Mouse (Mus musculus) limb, embryonic 14.5 days (tissue): ENCODE data around the gene Tmem132c. TPM values are rescaled to one million over a fixed set of nuclear protein-coding genes. Genes with fewer than 3 reads are reported as not detected.

Source experiments
- ATAC-seq: fragments of 200-750 bp; cut with Nextera tagmentation; 2 replicates; pipeline ENCODE4 v1.8.0; 2017; ENCODE audit warnings: low read depth, moderate number of reproducible peaks, moderate TSS enrichment; ENCODE audit not compliant: low FRiP score
- DNase-seq: peaks from one replicate; pipeline ENCODE4 v3.0.0-alpha.2; 2015; ENCODE audit warnings: low spot score
- H3K27ac ChIP-seq: fragments of 300-500 bp; sonication (generic); replicated peaks from 2 replicates; pipeline ENCODE4 v1.5.1; 2014; ENCODE audit warnings: low read depth, mild to moderate bottlenecking, low read length, moderate library complexity, mixed read lengths
- H3K27me3 ChIP-seq: fragments of 300-500 bp; sonication (generic); 2 replicates; pipeline ENCODE4 v1.6.1; 2014; ENCODE audit warnings: low read length, mixed read lengths; ENCODE audit not compliant: control insufficient read depth, insufficient read depth
- H3K36me3 ChIP-seq: fragments of 300-500 bp; sonication (generic); 2 replicates; pipeline ENCODE4 v1.6.1; 2014; ENCODE audit warnings: mild to moderate bottlenecking, low read length, moderate library complexity, mixed read lengths; ENCODE audit not compliant: control insufficient read depth, insufficient read depth
- H3K4me1 ChIP-seq: fragments of 300-500 bp; sonication (generic); 2 replicates; pipeline ENCODE4 v1.6.1; 2014; ENCODE audit warnings: antibody characterized with exemption, low read length, mixed read lengths; ENCODE audit not compliant: control insufficient read depth, insufficient read depth
- H3K4me2 ChIP-seq: fragments of 300-500 bp; sonication (generic); replicated peaks from 2 replicates; pipeline ENCODE4 v1.6.1; 2014; ENCODE audit warnings: low read depth, mild to moderate bottlenecking, low read length, moderate library complexity; ENCODE audit not compliant: severe bottlenecking
- H3K4me3 ChIP-seq: fragments of 300-500 bp; sonication (generic); replicated peaks from 2 replicates; pipeline ENCODE4 v1.5.1; 2014; ENCODE audit warnings: low read length
- H3K9ac ChIP-seq: fragments of 300-500 bp; sonication (generic); 2 replicates; pipeline ENCODE4 v1.6.1; 2014; ENCODE audit warnings: mild to moderate bottlenecking, low read depth, low read length, moderate library complexity; ENCODE audit not compliant: severe bottlenecking
- H3K9me3 ChIP-seq: fragments of 300-500 bp; sonication (generic); 2 replicates; pipeline ENCODE4 v1.6.1; 2016; ENCODE audit warnings: low read length; ENCODE audit not compliant: control insufficient read depth
- POLR2A ChIP-seq: fragments of 200-500 bp; IDR thresholded peaks from 2 replicates; pipeline ENCODE4 v1.8.0; 2012; ENCODE audit warnings: inconsistent platforms, mild to moderate bottlenecking, moderate library complexity, borderline replicate concordance; ENCODE audit not compliant: insufficient read depth, insufficient read length; ENCODE audit errors: extremely low read depth
- whole genome bisulfite sequencing: fragments of 180-500 bp; shearing (Covaris S2); extraction: QIAGEN DNeasy Blood & Tissue Kit; methylation state at CpG from one replicate; pipeline ENCODE4 v1.1.7; 2014; 5-methylcytosine and 5-hydroxymethylcytosine counted together
- polyA plus RNA-seq, 2 experiments: library from polyadenylated mRNA; depleted of rRNA in 1 of 2; stranded (reverse) in 1 of 2; unstranded in 1 of 2; fragments of >200 nt; fragmentation: Nextera tagmentation in 1 of 2; extraction: Ambion mirVana in 1 of 2; gene quantifications; 2 replicates each; pipeline versions ENCODE4 v1.2.1 to v1.2.3; 2012 to 2014

Gene Tmem132c
- polyA plus RNA-seq, 2 experiments = 27.2 to 33.2 TPM

DNA sequence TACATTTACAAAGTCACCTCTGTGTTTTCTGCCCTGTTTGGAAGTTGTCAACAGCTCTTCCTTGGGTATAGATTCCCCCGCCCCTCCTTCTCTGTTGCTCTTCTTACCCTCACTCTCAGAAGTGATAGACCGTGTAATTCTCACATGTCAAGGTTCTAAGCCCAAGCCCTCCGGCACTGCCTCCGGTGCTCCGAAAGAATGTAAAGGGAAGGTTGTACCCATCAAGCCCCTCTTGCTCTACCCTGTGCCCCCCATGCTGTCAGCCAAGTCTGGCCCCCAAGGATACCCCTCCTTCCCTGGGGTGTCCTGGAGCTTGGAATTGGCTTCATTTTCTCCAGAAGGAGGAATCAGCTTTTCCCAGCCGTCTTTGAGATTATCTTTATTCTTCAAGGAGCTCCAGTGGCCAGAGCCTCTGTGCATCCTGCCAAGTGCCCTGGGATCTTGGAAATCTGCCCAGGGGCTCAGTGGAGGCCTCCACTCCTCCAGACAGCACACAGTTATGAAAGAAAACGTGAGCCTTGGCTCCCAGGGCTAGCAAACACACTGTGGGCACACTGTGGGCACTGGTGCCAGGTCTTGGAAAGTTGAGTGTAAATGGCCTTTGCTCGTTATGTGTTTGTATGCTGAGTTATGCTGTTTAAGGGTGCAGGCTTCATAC lies 59.1 kb downstream of the Tmem132c start:
- ATAC-seq = no peak

DNA sequence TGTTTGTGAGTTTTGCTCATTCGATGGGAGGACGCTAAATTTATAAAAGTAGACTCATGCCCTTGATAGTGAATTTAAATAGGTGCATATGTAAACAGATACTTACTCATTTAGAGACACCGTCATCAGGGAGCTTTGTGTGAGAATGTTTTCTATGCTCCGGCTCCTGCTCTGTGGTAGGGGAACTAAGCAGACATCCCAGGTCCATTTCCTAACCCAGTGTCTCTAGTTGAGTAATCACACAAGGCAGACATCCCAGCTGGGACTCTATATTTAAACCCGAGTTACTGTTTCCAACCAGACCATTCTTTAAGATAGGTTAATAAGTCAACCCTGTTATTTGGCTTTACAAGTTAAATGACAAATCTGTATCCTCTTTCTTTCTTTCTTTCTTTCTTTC lies 63.7 kb downstream of the Tmem132c start:
- no peaks in the 10 kb centered on the region for H3K9me3 ChIP-seq
- peaks cover 19% of the 10 kb centered on the region for H3K4me1 ChIP-seq
- no peaks in the 10 kb centered on the region for H3K27me3 ChIP-seq
- DNase-seq = no peak
- no peak overlapping the region for H3K9ac ChIP-seq
- no peak for ATAC-seq
- no peak overlapping the region for H3K4me3 ChIP-seq
- WGBS = 69% methylated on average over 5 of the region's 5 CpGs
- H3K36me3 ChIP-seq = no peaks in the 10 kb centered on the region
- H3K4me2 ChIP-seq = no peak overlapping the region
- no peak overlapping the region for H3K27ac ChIP-seq
- no peak for TF ChIP-seq POLR2A

More for the DNA sequence above, 59.1 kb downstream of the Tmem132c start:
- Histone ChIP-seq H3K36me3 (no peaks in the 10 kb centered on the region), H3K4me1 (peaks cover 28% of the 10 kb centered on the region), H3K27me3 (no peaks in the 10 kb centered on the region), H3K9ac (no peak overlapping the region), H3K4me2 (0 out of 2 replicates have a peak overlapping the region, but pooled peaks have one; percentile 2), H3K27ac (no peak overlapping the region), H3K4me3 (no peak overlapping the region), H3K9me3 (no peaks in the 10 kb centered on the region)
- no peak for DNase-seq
- no peak for TF ChIP-seq POLR2A
- 58% methylated on average over 8 of the region's 8 CpGs for WGBS

DNA sequence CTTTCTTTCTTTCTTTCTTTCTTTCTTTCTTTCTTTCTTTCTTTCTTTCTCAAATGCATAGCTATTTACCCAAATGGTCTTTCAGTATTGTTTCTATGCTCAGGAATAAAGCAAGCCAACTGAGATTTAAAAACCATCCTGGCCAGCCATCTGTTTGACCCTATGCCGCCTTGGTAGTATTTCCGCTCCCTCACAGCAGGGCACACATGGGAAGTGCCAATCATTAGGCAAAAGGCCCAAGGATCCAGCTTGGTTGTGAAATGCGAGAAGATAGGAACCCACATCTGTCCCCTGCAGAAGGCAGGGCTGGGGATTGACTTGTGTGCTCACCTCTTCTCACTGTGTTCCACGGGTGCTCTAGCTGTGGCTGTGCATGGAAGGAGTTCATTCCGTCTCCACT lies 64.1 kb downstream of the Tmem132c start:
- Histone ChIP-seq H3K4me2 (no peak overlapping the region), H3K4me3 (no peak overlapping the region), H3K27ac (no peak overlapping the region), H3K36me3 (no peaks in the 10 kb centered on the region), H3K9ac (no peak overlapping the region), H3K9me3 (no peaks in the 10 kb centered on the region), H3K27me3 (no peaks in the 10 kb centered on the region), H3K4me1 (peaks cover 19% of the 10 kb centered on the region)
- WGBS = 45% methylated on average over 5 of the region's 5 CpGs
- DNase-seq (no peak), ATAC-seq (no peak)
- TF ChIP-seq POLR2A = no peak

DNA sequence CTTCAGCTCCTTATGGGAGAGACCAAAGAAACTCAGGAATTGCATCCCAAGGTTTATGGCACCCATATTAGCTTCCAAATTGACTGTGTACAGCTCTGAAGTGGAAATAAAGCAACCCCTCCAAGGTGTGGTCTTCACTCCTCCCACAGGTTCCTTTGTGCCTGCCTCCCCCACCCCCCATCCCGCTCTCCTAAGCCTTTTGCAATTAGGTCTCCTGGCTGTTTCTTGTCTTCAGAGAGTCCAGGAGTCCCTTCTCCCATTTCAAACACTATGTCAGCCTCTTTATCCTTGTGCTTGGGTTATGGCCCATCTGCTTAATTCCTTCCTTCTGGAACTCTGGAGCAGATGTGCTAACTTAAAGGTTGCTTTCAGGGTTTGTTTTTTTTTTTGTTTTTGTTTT lies 65.1 kb downstream of the Tmem132c start:
- ATAC-seq = no peak
- H3K4me2 ChIP-seq = no peak overlapping the region
- H3K9me3 ChIP-seq = no peaks in the 10 kb centered on the region
- H3K27ac ChIP-seq = no peak overlapping the region
- 22% methylated on average over 1 of the region's 1 CpGs for WGBS
- no peak for TF ChIP-seq POLR2A
- DNase-seq = no peak
- no peaks in the 10 kb centered on the region for H3K36me3 ChIP-seq
- no peak overlapping the region for H3K9ac ChIP-seq
- peaks cover 19% of the 10 kb centered on the region for H3K4me1 ChIP-seq
- H3K27me3 ChIP-seq = no peaks in the 10 kb centered on the region
- H3K4me3 ChIP-seq = no peak overlapping the region

DNA sequence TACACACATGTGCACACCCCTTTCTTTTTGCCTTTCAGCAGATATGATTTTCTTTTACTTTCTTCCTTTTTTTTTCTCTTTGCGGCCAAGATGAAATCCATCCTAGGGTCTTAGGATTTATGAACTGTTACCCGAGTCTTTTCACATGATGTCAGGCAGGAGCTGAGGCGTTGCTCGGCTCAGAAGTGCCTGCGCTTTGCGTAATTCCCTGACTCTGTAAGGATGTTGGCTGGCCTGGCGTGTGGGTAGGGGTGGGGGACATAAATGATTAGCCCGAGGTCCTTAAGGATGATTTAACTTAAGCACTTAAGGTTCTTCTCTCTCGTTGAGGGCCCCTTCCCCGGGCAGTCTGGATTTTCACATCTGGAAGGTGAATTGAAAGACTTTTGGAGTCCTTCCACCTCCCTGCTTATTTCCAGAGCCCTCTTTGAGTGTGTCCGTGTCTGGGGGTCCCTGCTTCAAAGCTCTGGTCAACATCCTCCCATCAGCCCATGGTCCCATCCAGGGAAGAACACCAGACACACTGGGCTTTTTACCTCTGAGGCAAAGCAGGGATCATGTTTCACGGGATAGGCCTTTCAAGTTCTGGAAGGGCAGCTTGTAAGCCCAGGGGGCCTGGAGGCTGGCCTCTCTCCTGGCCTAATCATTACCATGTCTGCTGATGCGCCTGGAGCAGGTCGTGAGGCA lies 68.9 kb downstream of the Tmem132c start:
- peak; percentile 86 for ATAC-seq
- peak overlapping the region; percentile 25; the same call in 1 of the 2 replicates for H3K4me2 ChIP-seq

More for the DNA sequence above, 68.9 kb downstream of the Tmem132c start:
- peak overlapping the region; percentile 48; the same call in 1 of the 2 replicates for H3K27ac ChIP-seq
- no peaks in the 10 kb centered on the region for H3K36me3 ChIP-seq
- peak; percentile 82 for DNase-seq
- peaks cover 19% of the 10 kb centered on the region for H3K4me1 ChIP-seq
- no peak overlapping the region for H3K9ac ChIP-seq
- WGBS = 7% methylated on average over 14 of the region's 14 CpGs
- no peaks in the 10 kb centered on the region for H3K9me3 ChIP-seq
- H3K27me3 ChIP-seq = no peaks in the 10 kb centered on the region
- TF ChIP-seq POLR2A = no peak
- H3K4me3 ChIP-seq = no peak overlapping the region
